Mouse (Mus musculus): ENCODE measurements around the gene Tet3. TPM values are rescaled to one million over a fixed set of nuclear protein-coding genes. Genes with fewer than 3 reads are reported as not detected.
A peak's percentile ranks its signal among the peaks of the same experiment; 100 is the strongest.

The Tet3 gene
- polyA plus RNA-seq, 1 experiment, result 32.6 TPM

GRCm38 (mm10) chr6:83354856-83355781 lies 103.8 kb downstream of the Tet3 start:
- no peak overlapping the region for H3K4me3 ChIP-seq (ENCODE audit: control insufficient read depth, insufficient read depth, low read length)
- peaks cover 3% of the 10 kb centered on the region for H3K4me1 ChIP-seq (replicated peaks; ENCODE audit: control insufficient read depth, insufficient read depth, low read length)
- TF ChIP-seq POLR2A (IDR thresholded peaks at IDR 0.05; ENCODE audit: control insufficient read depth, extremely low read depth, insufficient read depth, low read length, poor library complexity), result no peak
- TF ChIP-seq CTCF (IDR thresholded peaks at IDR 0.05; ENCODE audit: borderline replicate concordance, control insufficient read depth, extremely low read depth, insufficient read depth, low read length, poor library complexity), result no peak
- 95% methylated on average over 9 of the region's 9 CpGs for WGBS
- no peak overlapping the region for H3K27ac ChIP-seq (ENCODE audit: control insufficient read depth, insufficient read depth, low read length)
- no peaks in the 10 kb centered on the region for H3K27me3 ChIP-seq (ENCODE audit: control insufficient read depth, insufficient read depth, low read length)
- no peaks in the 10 kb centered on the region for H3K36me3 ChIP-seq (ENCODE audit: control insufficient read depth, insufficient read depth, low read length)
- no peak for DNase-seq

DNA sequence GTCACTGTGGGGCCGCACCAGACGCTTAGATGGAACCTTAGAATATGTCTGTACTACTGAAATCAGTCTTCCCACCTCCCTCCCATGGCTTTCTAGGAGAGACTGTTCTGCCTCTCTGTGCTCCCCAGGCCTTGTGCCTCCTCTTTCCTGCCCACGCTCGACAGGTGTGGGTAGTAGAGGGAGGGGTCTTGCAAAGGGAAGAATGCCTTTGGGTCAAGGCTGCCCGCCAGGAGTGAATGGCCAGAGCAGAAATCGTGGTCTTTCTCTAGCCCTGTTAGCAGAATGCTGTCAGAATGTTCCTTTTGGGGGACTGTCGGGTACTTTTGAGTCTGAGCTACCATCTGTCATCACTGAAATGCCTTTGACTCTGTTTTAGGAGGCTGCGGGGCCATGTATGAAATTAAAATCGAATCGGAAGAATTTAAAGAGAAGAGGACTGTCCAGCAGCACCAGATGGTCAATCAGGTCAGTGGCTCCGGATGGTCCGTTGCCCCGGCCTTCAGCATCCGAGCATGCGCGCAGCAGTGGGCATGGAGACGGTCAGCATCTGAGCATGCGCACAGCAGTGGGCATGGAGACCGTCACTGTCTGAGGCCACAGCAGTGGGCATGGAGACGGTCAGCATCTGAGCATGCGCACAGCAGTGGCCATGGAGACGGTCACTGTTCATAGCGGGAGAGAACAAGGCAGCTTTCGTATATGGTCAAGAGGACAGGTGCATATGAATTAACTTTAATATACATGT lies 106.0 kb downstream of the Tet3 start:
- 96% methylated on average over 24 of the region's 24 CpGs for WGBS
- Histone ChIP-seq H3K36me3 (ENCODE audit: control insufficient read depth, insufficient read depth, low read length) (no peaks in the 10 kb centered on the region), H3K27ac (ENCODE audit: control insufficient read depth, insufficient read depth, low read length) (no peak overlapping the region), H3K4me3 (ENCODE audit: control insufficient read depth, insufficient read depth, low read length) (no peak overlapping the region), H3K4me1 (replicated peaks; ENCODE audit: control insufficient read depth, insufficient read depth, low read length) (peaks cover 12% of the 10 kb centered on the region), H3K27me3 (ENCODE audit: control insufficient read depth, insufficient read depth, low read length) (no peaks in the 10 kb centered on the region)
- no peak for DNase-seq
- TF ChIP-seq CTCF (IDR thresholded peaks at IDR 0.05; ENCODE audit: borderline replicate concordance, control insufficient read depth, extremely low read depth, insufficient read depth, low read length, poor library complexity), result no peak
- TF ChIP-seq POLR2A (IDR thresholded peaks at IDR 0.05; ENCODE audit: control insufficient read depth, extremely low read depth, insufficient read depth, low read length, poor library complexity), result no peak

DNA sequence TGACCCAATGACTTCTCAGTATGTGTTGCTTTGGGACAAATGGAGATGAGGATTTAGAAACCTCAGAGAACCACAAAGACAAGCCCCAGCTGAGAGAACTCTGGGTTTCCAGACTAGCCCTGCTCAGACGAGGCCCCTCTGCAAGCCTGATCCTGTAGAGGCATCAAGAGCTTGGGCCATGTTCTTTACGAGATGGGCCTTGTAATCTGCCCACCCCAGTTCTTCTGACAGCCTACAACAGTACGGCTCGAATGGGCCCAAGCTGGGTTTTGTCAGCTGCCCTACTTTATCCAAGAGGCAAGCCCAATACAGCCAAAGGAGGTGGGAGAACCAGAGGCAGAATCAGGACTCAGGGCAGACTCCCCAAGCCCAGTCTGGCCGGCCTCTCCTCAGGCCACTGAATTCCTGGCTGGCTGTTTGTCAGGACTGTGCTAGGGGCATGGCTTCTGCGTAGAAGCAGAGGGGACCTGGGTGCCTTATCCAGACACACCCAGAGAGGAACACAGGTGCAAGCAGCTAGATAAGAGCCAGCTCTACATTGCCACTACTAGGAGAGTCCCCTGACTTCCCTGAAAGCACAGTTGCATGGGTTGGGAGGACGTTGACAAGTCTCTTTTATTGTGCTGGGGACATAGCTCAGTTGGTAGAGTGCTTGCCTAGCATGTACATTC lies 107.3 kb downstream of the Tet3 start:
- no peak overlapping the region for H3K4me3 ChIP-seq (ENCODE audit: control insufficient read depth, insufficient read depth, low read length)
- no peaks in the 10 kb centered on the region for H3K27me3 ChIP-seq (ENCODE audit: control insufficient read depth, insufficient read depth, low read length)
- H3K27ac ChIP-seq (ENCODE audit: control insufficient read depth, insufficient read depth, low read length), result no peak overlapping the region
- WGBS, result 93% methylated on average over 7 of the region's 7 CpGs
- TF ChIP-seq POLR2A (IDR thresholded peaks at IDR 0.05; ENCODE audit: control insufficient read depth, extremely low read depth, insufficient read depth, low read length, poor library complexity) (no peak), CTCF (IDR thresholded peaks at IDR 0.05; ENCODE audit: borderline replicate concordance, control insufficient read depth, extremely low read depth, insufficient read depth, low read length, poor library complexity) (no peak)
- H3K4me1 ChIP-seq (replicated peaks; ENCODE audit: control insufficient read depth, insufficient read depth, low read length), result peaks cover 12% of the 10 kb centered on the region
- H3K36me3 ChIP-seq (ENCODE audit: control insufficient read depth, insufficient read depth, low read length), result peaks cover 4% of the 10 kb centered on the region; the same call in 1 of the 2 replicates
- DNase-seq, result no peak

GRCm38 (mm10) chr6:83350851-83351405 lies 108.0 kb downstream of the Tet3 start:
- no peak overlapping the region for H3K4me3 ChIP-seq (ENCODE audit: control insufficient read depth, insufficient read depth, low read length)
- H3K27ac ChIP-seq (ENCODE audit: control insufficient read depth, insufficient read depth, low read length), result no peak overlapping the region
- H3K4me1 ChIP-seq (replicated peaks; ENCODE audit: control insufficient read depth, insufficient read depth, low read length), result peaks cover 12% of the 10 kb centered on the region
- H3K36me3 ChIP-seq (ENCODE audit: control insufficient read depth, insufficient read depth, low read length), result peaks cover 4% of the 10 kb centered on the region; the same call in 1 of the 2 replicates
- H3K27me3 ChIP-seq (ENCODE audit: control insufficient read depth, insufficient read depth, low read length), result no peaks in the 10 kb centered on the region
- 96% methylated on average over 16 of the region's 16 CpGs for WGBS
- no peak for DNase-seq
- TF ChIP-seq CTCF (IDR thresholded peaks at IDR 0.05; ENCODE audit: borderline replicate concordance, control insufficient read depth, extremely low read depth, insufficient read depth, low read length, poor library complexity) (no peak), POLR2A (IDR thresholded peaks at IDR 0.05; ENCODE audit: control insufficient read depth, extremely low read depth, insufficient read depth, low read length, poor library complexity) (no peak)

- peaks cover 12% of the 10 kb centered on the region for H3K4me1 ChIP-seq (replicated peaks; ENCODE audit: control insufficient read depth, insufficient read depth, low read length)
- H3K4me3 ChIP-seq (ENCODE audit: control insufficient read depth, insufficient read depth, low read length), result peak overlapping the region; percentile 71; the same call in 1 of the 2 replicates
- no peak overlapping the region for H3K27ac ChIP-seq (ENCODE audit: control insufficient read depth, insufficient read depth, low read length)
- WGBS, result 93% methylated on average over 7 of the region's 7 CpGs
- H3K36me3 ChIP-seq (ENCODE audit: control insufficient read depth, insufficient read depth, low read length), result peaks cover 4% of the 10 kb centered on the region; the same call in 1 of the 2 replicates
- H3K27me3 ChIP-seq (ENCODE audit: control insufficient read depth, insufficient read depth, low read length), result no peaks in the 10 kb centered on the region
- no peak for DNase-seq
- TF ChIP-seq POLR2A (IDR thresholded peaks at IDR 0.05; ENCODE audit: control insufficient read depth, extremely low read depth, insufficient read depth, low read length, poor library complexity) (0 out of 2 replicates have a peak, but pooled peaks have one; percentile 8), CTCF (IDR thresholded peaks at IDR 0.05; ENCODE audit: borderline replicate concordance, control insufficient read depth, extremely low read depth, insufficient read depth, low read length, poor library complexity) (no peak)
Measured at GRCm38 (mm10) chr6:83350172-83350571, 108.7 kb downstream of the Tet3 start.

Data from thymus, adult 2 months (tissue).